Mouse (Mus musculus) CH12.LX (cell line): ENCODE data around the gene Six3.

ENCODE experiments used
- CHD2 ChIP-seq: IDR thresholded peaks from 2 replicates; pipeline ENCODE4 v1.6.1; 2011; ENCODE audit warnings: low read length, improper control_type of control experiment
- CTCF ChIP-seq, 2 experiments: IDR thresholded peaks in 1 of 2; conservative IDR thresholded peaks in 1 of 2; 2 replicates each; pipeline ENCODE4 v1.5.1; 2011 to 2012; ENCODE audit warnings: low read depth in 2 of 2, low read length in 2 of 2, improper control_type of control experiment in 1 of 2, inconsistent platforms in 1 of 2, mild to moderate bottlenecking in 1 of 2, moderate library complexity in 1 of 2
- E2F4 ChIP-seq: IDR thresholded peaks from 2 replicates; pipeline ENCODE4 v1.6.1; 2011; ENCODE audit warnings: low read depth, low read length, improper control_type of control experiment; ENCODE audit not compliant: insufficient replicate concordance
- MAX ChIP-seq: IDR thresholded peaks from 2 replicates; pipeline ENCODE4 v1.6.1; 2011; ENCODE audit warnings: low read length, improper control_type of control experiment
- POLR2A ChIP-seq: IDR thresholded peaks from 2 replicates; pipeline ENCODE4 v1.6.1; 2011; ENCODE audit warnings: low read depth, mild to moderate bottlenecking, improper control_type of control experiment, low read length
- SMC3 ChIP-seq: IDR thresholded peaks from 2 replicates; pipeline ENCODE4 v1.6.1; 2011; ENCODE audit warnings: low read depth, low read length, improper control_type of control experiment
- USF1 ChIP-seq: IDR thresholded peaks from 2 replicates; pipeline ENCODE4 v1.6.1; 2014; ENCODE audit warnings: low read depth, mild to moderate bottlenecking, inconsistent platforms, low read length, improper control_type of control experiment
- ZNF384 ChIP-seq: IDR thresholded peaks from 2 replicates; pipeline ENCODE4 v1.6.1; 2012; ENCODE audit warnings: low read depth, low read length, improper control_type of control experiment, inconsistent platforms

DNA sequence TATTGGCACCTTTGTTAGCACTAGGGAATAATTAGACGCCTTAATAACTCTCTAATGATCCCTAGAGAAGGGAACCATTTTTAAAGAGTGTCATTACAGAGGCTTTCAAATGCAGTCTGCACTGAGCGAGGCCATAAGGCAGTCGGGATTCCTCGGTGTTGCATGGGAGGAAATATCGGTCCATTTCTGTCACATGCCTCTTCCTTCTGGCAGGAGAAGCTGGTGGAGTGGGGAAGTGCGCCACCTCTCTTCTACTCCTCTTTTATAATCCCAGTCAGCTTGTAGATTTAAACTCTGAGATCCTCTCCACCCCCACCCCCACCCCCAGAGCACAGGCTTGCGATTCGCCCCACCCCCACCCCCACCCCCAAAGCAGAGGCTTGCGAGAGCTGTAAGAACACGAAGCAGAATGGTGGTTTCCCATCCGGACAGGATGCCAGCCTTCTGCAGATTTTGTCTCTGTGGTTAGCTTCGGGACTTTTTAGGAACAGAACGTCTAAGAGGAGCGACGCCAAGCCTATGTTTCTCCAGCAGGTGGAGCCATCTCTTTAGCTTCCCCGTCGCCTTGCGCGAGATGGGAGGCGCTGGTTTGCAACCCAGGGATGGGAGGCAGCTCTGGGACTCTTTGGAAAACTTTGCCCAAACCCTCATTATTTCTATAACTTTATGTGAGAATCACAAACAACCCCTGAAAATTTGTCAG lies 51.4 kb downstream of the Six3 start:
- TF ChIP-seq SMC3 (peak; percentile 96), CHD2 (peak; percentile 76), E2F4 (no peak), POLR2A (0 out of 2 replicates have a peak, but pooled peaks have one; percentile 7), USF1 (no peak), CTCF (conservative IDR thresholded peaks at IDR 0.05 in 1 of 2, IDR thresholded peaks at IDR 0.05 in 1 of 2; ENCODE audit: low read depth in 2 of 2, low read length in 2 of 2) (peak; percentile 28 to 97; a peak in 3 of 4 replicates), MAX (no peak), ZNF384 (no peak)
